Mouse (Mus musculus) naive thymus-derived CD4-positive, alpha-beta T cell, adult 2 months (primary cell): ENCODE data around the gene Fkbp7.
"Not testable (repeated sequence)": the region's sequence is repeated elsewhere in the genome, so short reads cannot be mapped to it uniquely, and the experiment has no call there.

Experiments
- DNase-seq: peaks from one replicate; pipeline ENCODE4 v3.0.0-alpha.2; 2011; ENCODE audit warnings: low read depth

Gene Fkbp7

DNA sequence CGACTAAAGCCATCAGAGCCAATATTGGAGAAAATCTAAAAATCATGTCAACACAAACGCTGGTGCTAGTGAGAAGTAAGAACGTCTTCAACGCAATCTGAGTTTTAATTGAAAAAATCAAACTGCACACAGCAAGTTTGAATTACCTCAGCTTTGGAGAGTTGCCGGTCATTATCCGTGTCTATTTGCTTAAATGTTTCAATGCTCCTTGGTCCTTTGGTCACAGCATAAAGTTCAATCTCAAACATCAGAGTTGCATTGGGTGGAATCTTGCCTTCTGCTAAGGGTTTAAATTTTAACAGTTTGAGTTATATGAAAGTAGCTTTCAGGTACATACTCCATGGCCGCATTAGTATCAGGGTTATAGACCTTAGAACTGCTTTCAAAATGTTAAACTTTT is 7.4 kb downstream of the Fkbp7 start:
- DNase-seq: no peak

DNA sequence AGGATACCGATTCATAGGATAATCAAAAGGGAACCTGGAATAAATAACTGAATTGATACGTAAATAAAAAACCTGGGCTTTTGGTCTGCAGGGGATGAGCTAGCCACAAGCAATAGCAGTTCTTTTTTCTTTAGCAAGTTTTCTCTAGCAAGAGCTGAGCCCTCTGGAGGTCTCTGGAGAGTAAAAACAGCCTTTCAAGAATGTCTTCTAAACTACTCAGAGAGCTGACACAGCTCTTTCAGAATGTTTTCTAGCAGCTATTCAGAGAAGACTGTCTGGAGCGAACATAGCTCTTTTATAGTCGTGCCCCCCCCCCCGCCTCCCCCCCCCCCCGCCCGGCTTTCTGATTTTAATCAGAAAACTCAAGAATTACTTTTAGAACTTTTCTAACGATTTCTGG is 13.5 kb downstream of the Fkbp7 start:
- no peak for DNase-seq

DNA sequence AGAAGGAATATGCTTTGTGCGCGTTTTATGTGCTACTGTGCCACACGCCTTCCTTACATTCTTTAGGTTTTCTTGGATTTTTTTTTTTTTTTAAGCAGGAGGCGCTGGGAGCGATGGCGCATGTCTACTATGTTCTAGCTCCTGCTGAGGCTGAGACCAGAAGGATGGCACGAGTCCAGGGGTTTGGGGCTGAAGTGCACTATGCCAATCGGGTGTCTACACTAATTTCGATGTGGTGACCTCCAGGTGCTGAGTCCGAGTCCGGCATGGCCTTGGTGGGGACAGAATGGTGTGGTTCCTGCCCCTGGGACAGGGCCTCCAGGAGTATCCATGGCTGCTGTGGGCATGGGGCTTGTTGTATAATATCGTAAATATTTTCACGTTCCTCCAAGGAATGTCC is 14.4 kb downstream of the Fkbp7 start:
- DNase-seq: no peak

DNA sequence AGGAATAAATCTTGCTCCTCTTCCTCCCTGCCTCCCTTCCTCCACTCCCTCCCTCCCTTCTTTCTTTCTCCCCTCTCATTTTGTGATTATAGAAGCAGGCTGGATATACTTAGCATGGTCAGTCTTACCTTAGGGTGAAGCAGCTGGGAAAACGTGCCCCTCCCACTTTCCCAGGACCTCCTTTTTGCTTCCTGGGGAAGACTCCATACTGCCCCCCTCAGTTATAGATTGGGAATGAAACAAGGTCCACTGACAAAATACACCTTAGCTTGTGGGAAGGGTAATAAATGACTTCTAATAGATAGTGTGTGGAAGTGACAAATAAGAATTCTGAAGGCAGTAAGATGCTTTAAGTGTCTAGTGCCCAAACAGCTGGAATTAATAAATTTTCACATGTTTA is 16.9 kb downstream of the Fkbp7 start:
- DNase-seq: no peak

DNA sequence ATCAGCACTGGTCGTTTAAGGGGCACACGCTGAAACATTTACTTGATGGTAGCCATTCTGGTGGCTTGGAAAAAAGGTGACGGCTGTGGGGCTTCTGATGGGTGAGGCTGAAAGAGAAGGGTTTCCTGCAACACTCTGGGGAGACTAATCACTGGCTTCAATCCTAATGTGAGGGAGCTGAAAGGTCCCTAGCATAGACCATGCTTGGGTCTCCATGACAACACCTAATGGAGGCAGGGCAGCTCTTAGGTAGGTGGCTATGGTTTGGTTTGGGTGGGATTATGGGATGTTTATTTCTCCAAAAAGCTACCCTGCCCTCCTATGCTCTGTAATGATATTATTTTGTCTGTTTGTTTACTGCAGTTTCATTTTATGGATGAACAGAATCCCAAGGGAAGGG is 17.5 kb downstream of the Fkbp7 start:
- no peak for DNase-seq

DNA sequence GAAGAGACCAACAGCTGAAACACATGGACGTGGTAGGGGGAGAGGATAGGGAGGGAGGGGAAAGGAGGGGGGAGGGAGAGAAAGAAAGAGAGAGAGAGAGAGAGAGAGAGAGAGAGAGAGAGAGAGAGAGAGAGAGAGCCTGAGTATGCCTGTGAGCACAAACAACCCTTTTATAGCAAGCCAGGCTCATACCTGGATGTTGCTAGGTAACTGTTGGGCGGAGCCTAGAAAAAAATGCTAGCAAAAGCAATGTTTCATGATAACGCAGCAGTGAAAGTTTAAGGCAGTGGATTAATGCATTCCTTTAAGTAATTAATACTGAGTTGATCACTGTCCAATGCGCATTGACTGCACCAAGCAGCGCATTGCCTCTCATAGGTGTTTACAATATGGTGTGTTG is 18.3 kb downstream of the Fkbp7 start:
- no peak for DNase-seq

DNA sequence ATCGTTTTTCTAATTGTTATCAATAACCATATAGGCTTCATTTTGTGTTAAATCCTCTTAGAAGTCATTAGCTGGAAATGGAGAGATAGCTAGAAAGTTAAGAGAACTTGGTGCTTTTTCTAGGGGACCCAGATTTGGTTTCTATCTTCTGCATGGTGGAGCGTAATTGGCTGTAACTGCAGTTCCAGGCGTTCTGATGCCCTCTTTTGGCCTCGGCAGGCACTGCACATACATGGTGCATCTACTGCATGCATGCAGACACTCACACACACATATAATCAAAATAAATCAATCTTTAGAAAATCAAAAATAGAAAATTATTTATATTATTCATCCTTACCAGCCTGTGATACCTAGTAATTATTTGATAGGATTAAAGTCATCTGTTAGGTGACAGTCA is 19.8 kb downstream of the Fkbp7 start:
- no peak for DNase-seq

DNA sequence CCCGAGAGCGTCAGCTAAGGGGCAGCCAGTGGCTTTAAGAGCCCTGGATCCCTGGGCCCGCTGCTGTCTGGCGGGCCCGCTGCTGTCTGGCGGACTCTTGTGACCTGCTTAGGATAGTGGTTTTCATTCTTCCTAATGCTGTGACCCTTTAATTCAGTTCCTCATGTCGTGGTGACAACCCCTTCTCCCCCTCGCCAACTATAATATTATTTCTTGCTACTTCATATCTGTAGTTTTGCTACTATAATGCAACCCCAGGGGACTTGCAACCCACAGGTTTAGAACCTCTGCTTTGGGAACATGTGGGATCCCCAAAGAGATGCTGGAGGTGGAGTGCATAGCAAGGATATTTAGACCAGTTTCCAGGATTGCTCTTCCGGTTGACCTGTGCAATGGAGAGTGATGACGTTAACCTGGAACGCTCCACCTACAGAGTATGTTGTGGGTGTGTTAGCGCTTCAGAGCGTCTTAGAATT is 24.2 kb downstream of the Fkbp7 start:
- DNase-seq: peak; percentile 19

DNA sequence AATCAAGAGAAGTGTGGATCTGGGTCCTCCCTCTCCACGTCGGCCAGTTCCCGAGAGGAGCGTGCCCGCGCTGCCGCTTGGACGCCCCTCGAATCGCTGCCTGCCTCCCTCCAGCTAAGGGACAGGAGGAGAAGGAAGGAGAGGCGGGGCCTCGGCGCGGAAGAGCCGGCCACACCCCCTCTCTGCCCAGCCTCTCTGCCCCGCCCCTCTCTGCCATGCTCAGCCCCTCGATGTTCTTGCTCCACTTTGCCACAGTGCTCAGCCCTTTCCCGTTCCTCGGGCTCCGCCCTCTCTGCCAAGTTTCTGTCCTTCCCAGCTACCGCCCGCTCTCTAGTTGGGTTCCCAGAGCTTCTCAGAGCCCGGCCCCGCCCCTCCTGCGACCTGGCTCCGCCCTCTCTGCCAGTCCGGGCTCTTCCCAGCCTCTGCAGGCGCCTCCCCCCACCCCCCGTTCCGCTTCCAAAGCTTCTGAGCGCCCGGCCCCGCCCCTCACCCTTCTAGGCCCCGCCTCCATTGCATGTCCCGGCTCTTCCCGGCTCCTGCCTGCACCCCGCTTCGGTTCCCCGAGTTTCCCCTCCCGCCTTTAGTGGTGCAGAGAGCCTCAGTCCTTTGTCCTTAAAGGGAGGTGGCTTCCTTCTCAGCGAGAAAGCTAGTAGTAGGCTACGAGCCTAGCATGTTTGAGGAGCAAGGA is 24.9 kb downstream of the Fkbp7 start, which contains the start of the genes Prkra and Pjvk:
Prkra (minus strand) TSS at position 133 of the 688 bp plus-strand sequence.
Pjvk (plus strand) TSS at position 594 of the 688 bp plus-strand sequence.
- peak; percentile 87 for DNase-seq

DNA sequence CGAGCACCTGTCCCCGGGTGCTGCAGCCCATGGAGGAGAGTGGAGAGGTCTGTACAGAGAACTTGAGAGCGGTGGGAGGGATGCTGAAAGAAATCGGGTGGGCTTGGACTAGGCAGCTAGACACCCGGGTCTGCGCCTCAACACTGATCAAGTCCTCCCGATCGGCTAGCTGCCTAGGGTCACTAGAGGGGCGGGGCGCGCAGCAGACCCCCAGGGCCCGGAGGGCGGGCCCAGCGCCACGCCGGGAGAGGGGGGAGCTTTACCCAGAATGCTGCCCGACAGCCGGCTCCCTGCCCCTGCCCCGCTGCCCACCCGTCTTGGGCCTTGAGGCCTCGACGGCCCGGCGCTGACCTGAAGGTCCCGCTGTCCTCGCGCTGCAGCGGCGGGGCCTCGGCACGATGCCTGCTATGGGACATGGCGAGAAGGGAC is 25.5 kb downstream of the Fkbp7 start:
- peak; percentile 42 for DNase-seq

DNA sequence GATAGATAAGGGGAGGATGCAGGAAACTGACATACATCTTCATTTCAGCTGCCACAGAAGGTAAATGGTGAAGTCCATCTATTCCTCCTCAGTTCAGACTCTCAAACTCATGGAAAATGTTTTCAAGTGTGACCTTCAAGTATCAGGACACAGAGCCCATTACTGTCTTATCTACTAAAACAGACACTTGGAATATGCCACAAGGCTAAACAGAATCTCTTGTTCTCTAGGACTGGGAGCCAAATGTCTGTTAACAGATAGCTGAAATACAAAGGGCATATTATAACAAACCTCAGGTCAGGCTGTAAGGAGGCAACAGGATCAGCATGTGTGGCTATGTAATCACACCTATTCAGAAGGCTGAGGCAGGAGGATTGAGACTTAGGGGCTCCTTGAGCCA is 29.1 kb downstream of the Fkbp7 start:
- DNase-seq: no peak

DNA sequence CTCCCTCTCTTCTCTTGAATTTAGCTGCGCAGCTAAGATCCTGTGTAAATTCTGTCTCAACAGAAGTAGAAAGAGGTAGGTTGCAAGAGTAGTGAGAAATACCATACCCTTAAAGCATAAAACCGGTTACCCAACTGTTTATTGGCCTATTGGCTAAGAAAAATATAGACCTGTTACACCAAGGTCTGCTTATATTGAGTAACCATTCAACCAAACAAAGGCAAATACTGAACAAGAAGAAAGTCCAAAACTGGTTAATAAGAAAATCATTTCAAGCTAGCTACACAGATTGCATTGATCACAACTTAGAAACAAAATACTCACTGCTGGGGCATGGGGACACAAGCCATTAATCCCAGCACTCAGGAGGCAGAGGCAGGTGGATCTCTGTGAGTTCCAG is 33.3 kb downstream of the Fkbp7 start:
- no peak for DNase-seq

DNA sequence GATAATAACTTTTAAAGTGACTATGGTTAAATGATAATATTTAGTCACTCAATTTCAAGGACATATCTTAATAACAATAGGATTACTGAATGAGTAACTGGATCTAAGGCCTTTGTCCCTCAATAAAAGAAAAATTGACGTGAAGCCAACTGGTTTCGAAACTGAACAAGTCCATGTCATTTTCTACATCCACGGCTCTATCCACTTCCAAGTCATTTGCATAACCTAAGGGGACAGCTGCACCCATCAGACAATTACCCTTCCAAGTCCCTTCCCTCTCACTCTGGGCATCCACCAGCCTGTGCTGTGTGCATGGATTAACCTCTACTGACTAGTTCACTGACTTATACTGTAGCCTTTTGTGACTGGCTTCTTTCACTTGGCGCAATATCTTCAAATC is 41.3 kb downstream of the Fkbp7 start:
- DNase-seq: no peak

DNA sequence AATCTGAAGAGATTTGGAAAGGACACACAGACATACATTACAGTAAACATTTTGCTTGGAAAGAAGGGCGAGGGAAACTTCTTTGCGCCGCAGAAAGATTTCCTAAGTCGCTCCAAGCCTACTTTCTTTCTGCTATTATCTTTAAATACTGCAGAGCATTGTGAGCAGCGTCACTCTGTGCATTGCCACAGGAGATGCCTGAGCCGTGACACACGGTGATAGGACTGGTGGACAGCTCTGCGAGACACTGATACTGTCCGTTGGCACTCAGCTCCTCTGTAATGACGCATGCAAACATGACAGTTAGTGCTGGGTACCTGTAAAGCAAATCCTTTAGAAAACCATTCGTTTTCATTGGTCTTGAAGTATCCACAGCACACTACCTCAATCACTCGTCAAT is 42.6 kb downstream of the Fkbp7 start:
- no peak for DNase-seq

DNA sequence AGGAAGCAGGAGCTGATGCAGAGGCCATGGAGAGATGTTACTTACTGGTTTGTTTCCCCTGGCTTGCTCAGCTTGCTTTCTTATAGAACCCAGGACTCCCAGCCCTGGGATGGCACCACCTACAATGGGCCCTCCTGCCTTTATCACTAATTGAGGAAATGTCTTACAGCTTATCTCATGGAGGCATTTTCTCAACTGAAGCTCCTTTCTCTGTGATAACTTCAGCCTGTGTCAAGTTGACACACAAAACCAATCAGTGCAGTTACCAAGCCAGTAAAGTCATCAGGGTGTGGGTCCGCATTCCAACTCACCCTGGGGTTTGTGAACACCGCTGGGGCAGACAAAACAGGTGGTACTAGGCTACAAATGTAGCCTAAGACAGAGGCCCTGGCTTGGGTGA is 50.6 kb downstream of the Fkbp7 start:
- not testable (repeated sequence) for DNase-seq

DNA sequence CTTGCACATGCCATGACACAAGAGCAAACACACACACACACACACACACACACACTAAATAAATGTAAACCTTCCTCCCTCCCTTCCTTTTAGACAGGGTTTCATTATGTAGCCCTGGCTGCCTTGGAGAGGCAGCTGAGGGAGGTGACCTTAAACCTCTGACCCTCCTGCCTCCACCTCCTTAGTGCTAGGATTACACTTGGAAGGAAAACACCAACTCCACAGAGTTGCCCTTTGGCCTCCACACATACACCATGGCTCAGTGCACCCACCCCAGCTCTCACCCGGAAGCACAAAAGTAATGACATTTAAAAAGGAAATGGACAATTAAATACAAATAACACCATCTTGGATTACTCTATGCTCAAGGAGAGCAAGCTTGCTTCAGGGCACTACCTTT is 51.2 kb downstream of the Fkbp7 start:
- DNase-seq: no peak

DNA sequence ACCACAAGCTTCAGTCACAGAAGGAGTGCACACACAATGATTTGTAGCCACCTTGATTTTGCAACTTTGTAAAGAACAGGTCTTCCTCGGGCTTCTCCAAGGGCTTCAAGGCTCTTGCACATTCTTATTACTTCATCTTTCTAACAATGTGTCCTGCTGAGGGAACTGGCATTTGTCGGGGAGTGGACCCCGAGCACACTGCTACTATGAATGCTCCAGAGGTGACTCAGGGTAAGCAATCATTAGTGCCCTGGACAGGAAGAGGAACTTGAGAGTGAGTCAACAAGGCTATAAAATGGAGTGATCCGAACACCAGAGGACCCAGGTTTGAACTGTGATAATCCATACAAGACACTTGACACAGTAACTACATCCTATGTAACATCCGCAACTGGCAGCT is 52.7 kb downstream of the Fkbp7 start:
- DNase-seq: no peak

DNA sequence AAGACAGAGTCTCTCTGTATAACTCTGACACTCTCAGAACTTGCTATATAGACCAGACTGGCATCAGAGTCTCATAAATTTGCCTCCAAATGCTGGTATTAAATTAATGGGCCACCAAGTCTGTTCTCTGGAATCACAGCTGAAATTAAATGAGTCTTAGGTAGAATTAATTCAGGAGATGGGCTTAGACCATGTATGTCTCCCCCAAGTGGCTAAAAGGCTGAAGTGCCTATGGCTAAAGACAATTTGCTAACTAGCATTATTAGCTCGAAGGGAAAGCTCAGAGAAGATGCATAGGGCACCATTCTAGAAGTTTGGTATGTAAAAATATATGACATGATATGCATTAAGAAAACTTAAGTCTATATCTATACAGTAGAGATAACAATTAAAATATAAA is 54.8 kb downstream of the Fkbp7 start:
- DNase-seq: peak; percentile 35
